Mouse (Mus musculus): ENCODE data around the gene 2810006K23Rik.
A peak's percentile ranks its signal among the peaks of the same experiment; 100 is the strongest.
"Not testable (repeated sequence)": the region's sequence is repeated elsewhere in the genome, so short reads cannot be mapped to it uniquely, and the experiment has no call there.

The 2810006K23Rik gene

DNA sequence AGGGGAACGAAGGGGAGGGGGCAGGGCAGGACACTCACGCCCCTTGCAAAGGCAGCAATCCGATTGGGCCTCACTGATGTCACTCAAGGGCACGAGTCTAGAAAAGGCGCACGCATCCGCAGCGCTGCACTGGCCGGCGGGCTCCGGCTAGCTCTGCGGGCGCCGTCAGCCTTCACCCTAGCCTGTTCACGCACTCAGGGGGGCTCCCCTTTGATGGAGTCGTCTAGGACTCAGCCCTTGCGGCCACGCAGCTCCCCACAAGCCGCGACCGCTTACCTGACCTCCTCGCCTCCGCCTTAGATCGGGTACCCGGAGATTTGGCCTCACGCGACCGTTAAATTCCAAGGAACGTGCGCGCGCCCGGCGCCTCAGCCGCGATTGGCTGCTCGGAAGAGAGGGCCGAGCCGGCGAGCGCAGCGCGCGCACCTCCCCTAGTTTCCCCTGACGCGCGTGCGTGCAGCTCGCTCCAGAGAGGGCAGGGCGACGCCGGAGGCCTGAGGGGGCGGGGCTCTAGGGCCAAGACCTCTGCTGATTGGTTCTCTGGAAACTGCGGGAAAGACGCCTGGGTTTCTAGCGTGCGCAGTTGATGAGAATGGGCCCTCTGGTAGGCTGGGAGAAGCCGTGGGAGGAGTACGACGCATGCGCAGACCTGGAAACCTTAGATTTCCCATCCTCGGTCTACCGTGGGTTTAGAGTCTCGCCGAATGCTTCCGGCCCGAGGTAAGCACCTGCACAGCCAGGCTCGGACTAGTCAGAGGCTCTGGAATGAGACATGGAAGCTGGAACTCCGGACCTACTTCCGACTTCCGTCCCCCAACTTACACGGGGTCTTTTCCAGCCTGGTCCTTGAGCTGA, at the start of gene 2810006K23Rik, which contains the start of gene Mphosph9:
Gene 2810006K23Rik, plus strand, starts transcription at position 580 of the 855 bp plus-strand sequence.
Gene Mphosph9, minus strand, starts transcription at position 463 of the 855 bp plus-strand sequence.
- peak; percentile 99 for DNase-seq (ENCODE audit: low read depth, low spot score)

DNA sequence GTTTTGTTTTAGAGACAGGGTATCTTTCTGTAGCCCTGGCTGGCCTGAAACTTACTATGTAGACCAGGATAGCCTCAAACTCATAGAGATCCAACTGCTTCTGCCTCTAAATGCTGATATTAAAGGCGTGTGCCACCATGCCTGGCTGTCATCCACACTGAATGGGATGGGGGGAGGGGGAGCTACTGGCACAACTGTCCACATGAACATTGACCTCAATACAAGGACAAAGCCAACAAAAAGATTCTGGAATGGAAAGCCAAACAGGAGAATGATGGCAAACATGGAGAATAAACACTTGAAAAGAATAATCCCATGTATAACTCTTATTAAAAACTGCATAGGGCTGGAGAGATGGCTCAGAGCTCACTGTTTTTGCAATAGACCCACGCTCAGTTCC, 45.0 kb upstream of the 2810006K23Rik start:
- DNase-seq (ENCODE audit: low read depth, low spot score): no peak

GRCm38 (mm10) chr5:124284330-124284729, 43.6 kb upstream of the 2810006K23Rik start:
- DNase-seq (ENCODE audit: low read depth, low spot score): no peak

GRCm38 (mm10) chr5:124287616-124288247, 40.2 kb upstream of the 2810006K23Rik start:
- DNase-seq (ENCODE audit: low read depth, low spot score): no peak

GRCm38 (mm10) chr5:124290216-124290615, 37.7 kb upstream of the 2810006K23Rik start:
- no peak for DNase-seq (ENCODE audit: low read depth, low spot score)

DNA sequence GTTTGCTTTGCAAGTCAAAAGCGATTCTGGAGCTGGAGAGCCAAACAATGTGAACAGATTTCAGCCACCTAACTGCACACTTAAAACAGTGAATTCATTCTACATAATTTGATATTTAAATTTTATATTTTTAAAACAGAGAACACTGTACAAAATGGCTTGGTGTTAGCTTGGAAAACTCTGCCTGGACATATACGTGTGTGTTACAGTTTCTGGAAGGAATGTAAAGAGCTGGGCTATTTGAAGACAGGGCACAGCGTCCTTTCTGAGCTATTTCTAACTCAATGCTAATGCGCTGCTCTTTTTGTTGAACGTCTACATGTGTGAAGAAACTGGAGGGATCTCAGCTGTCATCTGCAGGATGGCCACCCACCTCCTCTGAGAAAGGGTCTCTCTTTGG, 33.9 kb upstream of the 2810006K23Rik start:
- DNase-seq (ENCODE audit: low read depth, low spot score): no peak

- DNase-seq (ENCODE audit: low read depth, low spot score): no peak
Measured at GRCm38 (mm10) chr5:124296475-124296874, 31.4 kb upstream of the 2810006K23Rik start.

GRCm38 (mm10) chr5:124299307-124299706, 28.6 kb upstream of the 2810006K23Rik start:
- peak; percentile 8 for DNase-seq (ENCODE audit: low read depth, low spot score)

GRCm38 (mm10) chr5:124300132-124300531, 27.8 kb upstream of the 2810006K23Rik start:
- no peak for DNase-seq (ENCODE audit: low read depth, low spot score)

- not testable (repeated sequence) for DNase-seq (ENCODE audit: low read depth, low spot score)
Measured at GRCm38 (mm10) chr5:124302853-124303252, 25.0 kb upstream of the 2810006K23Rik start.

DNA sequence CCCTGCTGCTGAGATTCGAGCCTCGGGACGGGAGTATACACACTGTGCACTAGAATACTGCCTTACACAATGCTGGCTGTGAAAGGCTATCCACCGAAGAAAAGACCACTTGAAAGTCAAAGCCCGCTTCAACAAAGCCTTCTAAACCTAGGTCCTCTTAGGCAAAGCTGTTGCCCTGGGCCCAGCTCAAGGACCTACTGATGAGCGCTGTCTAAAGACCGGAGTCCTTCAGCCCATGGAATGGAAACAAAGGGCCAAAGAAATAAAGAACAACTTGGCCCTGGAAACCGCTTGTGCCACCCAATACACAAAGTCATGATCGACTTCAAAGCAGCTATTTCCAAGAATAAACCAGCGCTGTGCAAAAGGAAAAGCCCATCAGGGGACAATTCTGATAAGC, 18.7 kb upstream of the 2810006K23Rik start:
- no peak for DNase-seq (ENCODE audit: low read depth, low spot score)

DNA sequence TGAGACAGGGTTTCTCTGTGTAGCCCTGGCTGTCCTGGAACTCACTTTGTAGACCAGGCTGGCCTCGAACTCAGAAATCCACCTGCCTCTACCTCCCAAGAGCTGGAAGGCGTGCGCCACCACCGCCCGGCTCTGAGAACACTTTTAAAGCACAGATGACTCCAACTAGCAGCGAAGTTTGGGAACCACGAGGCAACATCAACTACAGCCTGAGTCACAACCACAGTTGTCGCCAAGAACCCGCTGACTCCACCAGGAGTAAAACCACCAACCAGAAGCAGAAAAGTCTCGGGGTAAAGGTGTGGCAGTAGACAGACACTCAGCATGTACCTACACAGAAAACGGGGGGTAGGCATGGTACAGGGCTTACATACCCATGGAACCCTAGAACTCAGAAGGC, 17.8 kb upstream of the 2810006K23Rik start:
- no peak for DNase-seq (ENCODE audit: low read depth, low spot score)

- no peak for DNase-seq (ENCODE audit: low read depth, low spot score)
Measured at GRCm38 (mm10) chr5:124315498-124315897, 12.4 kb upstream of the 2810006K23Rik start.

GRCm38 (mm10) chr5:124315941-124316340, 11.9 kb upstream of the 2810006K23Rik start:
- no peak for DNase-seq (ENCODE audit: low read depth, low spot score)

GRCm38 (mm10) chr5:124317648-124318047, 10.2 kb upstream of the 2810006K23Rik start:
- DNase-seq (ENCODE audit: low read depth, low spot score): no peak

GRCm38 (mm10) chr5:124326829-124327228, 1.1 kb upstream of the 2810006K23Rik start:
- DNase-seq (ENCODE audit: low read depth, low spot score): no peak

DNA sequence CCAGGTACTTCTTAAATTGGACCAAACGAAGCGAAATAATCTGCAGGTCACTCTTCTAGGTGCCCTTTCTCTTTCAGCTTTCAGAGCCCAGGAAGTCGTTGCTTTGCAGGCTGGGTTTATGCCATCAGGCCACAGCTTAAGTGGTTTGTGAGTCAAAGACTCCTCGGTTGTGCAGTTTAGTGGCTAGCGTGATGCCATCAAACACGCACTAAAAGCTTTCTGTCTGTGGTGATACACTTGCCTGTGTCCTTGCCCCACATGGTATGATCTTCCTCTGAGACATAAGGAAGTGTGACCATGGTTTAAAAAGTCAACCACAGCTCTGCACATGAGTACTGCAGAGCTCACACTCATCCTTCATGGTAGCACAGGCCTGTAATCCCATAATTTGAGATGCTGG, 2.2 kb downstream of the 2810006K23Rik start:
- no peak for DNase-seq (ENCODE audit: low read depth, low spot score)

- no peak for DNase-seq (ENCODE audit: low read depth, low spot score)
Measured at GRCm38 (mm10) chr5:124334392-124334791, 6.5 kb downstream of the 2810006K23Rik start.

DNA sequence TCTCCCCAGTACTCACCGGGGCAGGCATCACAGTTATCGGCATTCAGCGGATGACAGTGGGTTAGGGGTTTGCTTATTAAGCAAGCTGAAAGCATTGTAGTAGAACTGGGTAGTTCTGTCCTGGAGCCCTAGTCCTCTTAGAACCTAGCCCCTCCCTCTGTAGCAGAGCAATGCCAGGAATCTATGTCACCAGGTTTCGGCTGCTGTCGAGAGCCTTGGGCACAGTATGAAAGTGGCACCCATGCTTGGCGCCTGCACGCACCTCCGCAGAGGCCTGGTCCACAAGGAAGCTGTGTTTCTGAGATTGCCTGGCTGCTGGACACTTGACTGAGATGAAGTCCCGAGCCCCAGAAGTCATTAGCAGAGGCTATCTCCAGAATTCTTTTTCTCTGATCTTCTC, 9.2 kb downstream of the 2810006K23Rik start:
- no peak for DNase-seq (ENCODE audit: low read depth, low spot score)

- no peak for DNase-seq (ENCODE audit: low read depth, low spot score)
Measured at GRCm38 (mm10) chr5:124337909-124338308, 10.0 kb downstream of the 2810006K23Rik start.

GRCm38 (mm10) chr5:124338791-124339190, 10.9 kb downstream of the 2810006K23Rik start:
- DNase-seq (ENCODE audit: low read depth, low spot score): no peak

- DNase-seq (ENCODE audit: low read depth, low spot score): not testable (repeated sequence)
Measured at GRCm38 (mm10) chr5:124341753-124342339, 14.0 kb downstream of the 2810006K23Rik start.
